Mouse (Mus musculus): Measurements from ENCODE around the gene Atg4b. TPM values are rescaled to one million over a fixed set of nuclear protein-coding genes. Genes with fewer than 3 reads are reported as not detected.
"Not testable (repeated sequence)": the region's sequence is repeated elsewhere in the genome, so short reads cannot be mapped to it uniquely, and the experiment has no call there.

Atg4b gene
- polyA plus RNA-seq, 1 experiment from 2014 or later = 113 TPM

DNA sequence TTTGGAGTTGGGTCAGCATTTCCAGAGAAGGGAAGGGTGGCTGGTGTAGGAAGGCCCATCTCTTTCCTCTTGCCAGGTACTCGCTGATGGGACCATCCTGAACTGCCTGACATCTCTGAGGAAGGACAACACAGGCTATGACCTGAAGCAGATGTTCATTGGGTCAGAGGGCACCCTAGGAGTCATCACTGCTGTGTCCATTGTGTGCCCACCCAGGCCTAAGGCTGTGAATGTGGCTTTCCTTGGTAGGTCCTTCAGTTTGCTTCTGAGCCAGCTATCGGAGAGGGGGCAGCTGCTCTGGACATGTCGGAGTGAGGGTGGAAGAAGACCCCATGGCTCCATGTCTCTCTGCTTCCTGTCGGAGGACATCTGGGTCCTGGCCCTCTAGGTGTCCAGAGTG, 83.9 kb downstream of the Atg4b start:
- Histone ChIP-seq H3K4me1 (ENCODE audit: control insufficient read depth, insufficient read depth, low read length) (no peaks in the 10 kb centered on the region), H3K9me3 (replicated peaks; ENCODE audit: control insufficient read depth, low read length) (no peaks in the 10 kb centered on the region), H3K27ac (ENCODE audit: low read depth, low read length) (no peak overlapping the region), H3K4me3 (ENCODE audit: low read depth, low read length) (no peak overlapping the region), H3K27me3 (replicated peaks; ENCODE audit: control insufficient read depth, insufficient read depth, low read length) (no peaks in the 10 kb centered on the region), H3K36me3 (ENCODE audit: control insufficient read depth, insufficient read depth, low read length) (peaks cover 9% of the 10 kb centered on the region; the same call in 1 of the 2 replicates), H3K9ac (ENCODE audit: low read length) (no peak overlapping the region), H3K4me2 (ENCODE audit: low read length) (no peak overlapping the region)
- no peak for ATAC-seq
- no peak for DNase-seq (ENCODE audit: low spot score)
- 96% methylated on average over 4 of the region's 4 CpGs for WGBS

DNA sequence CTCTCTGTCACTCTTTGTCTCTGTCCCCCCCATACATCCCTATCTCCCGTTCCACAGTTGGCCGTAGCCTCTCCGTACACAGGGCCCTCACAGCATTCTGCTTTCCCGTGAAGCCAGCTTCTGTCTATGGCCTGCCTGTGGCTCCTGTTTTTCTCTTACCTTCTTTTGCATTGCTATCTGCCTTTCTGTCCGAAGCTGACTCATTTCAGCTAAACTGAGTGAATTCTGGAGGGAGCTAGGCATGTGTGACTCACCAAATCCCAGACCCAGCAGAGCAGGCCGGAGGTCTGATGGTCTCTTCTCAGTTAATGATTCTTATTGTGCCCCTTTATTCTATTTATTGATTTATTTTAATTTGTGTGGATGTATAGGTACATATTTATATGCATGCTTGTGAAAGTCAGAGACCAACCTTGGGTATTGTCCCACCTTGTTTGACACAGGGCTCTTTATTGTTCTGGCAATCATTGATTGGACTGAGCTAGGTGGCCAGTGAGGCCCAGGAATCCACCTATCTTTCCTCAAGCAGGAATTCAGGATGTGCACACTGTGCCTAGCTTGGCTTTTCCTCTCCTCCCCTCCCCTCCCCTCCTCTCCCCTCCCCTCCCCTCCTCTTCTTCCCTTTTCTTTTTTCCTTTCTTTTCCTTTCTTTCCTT, 84.7 kb downstream of the Atg4b start:
- no peaks in the 10 kb centered on the region for H3K4me1 ChIP-seq (ENCODE audit: control insufficient read depth, insufficient read depth, low read length)

DNA sequence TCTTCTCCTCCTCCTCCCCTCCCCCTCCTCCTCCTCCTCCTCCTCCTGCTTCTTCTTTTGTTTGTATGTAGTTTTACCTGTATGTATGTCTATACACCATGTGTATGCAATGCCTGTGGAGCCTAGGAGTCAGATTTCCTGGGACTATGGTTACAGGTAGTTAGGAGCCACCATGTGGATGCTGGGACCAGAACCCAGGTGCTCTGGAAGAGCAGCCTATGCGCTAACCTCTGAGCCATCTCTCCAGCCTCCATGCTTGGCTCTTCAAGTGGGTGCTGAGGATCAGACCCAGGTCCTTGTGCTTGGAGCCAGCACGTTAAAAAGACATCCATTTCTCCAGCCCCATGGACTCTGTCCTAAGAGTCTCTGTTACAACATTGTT, 85.2 kb downstream of the Atg4b start:
- Histone ChIP-seq H3K4me1 (ENCODE audit: control insufficient read depth, insufficient read depth, low read length) (no peaks in the 10 kb centered on the region), H3K27me3 (replicated peaks; ENCODE audit: control insufficient read depth, insufficient read depth, low read length) (no peaks in the 10 kb centered on the region), H3K4me3 (ENCODE audit: low read depth, low read length) (no peak overlapping the region), H3K9ac (ENCODE audit: low read length) (no peak overlapping the region), H3K36me3 (ENCODE audit: control insufficient read depth, insufficient read depth, low read length) (peaks cover 9% of the 10 kb centered on the region; the same call in 1 of the 2 replicates), H3K9me3 (replicated peaks; ENCODE audit: control insufficient read depth, low read length) (no peaks in the 10 kb centered on the region), H3K4me2 (ENCODE audit: low read length) (no peak overlapping the region), H3K27ac (ENCODE audit: low read depth, low read length) (no peak overlapping the region)
- WGBS = 91% methylated on average over 2 of the region's 2 CpGs
- DNase-seq (ENCODE audit: low spot score) = no peak
- no peak for ATAC-seq

More for the DNA sequence above, 84.7 kb downstream of the Atg4b start:
- Histone ChIP-seq H3K4me3 (ENCODE audit: low read depth, low read length) (no peak overlapping the region), H3K36me3 (ENCODE audit: control insufficient read depth, insufficient read depth, low read length) (peaks cover 9% of the 10 kb centered on the region; the same call in 1 of the 2 replicates), H3K9me3 (replicated peaks; ENCODE audit: control insufficient read depth, low read length) (no peaks in the 10 kb centered on the region), H3K27me3 (replicated peaks; ENCODE audit: control insufficient read depth, insufficient read depth, low read length) (no peaks in the 10 kb centered on the region), H3K9ac (ENCODE audit: low read length) (no peak overlapping the region), H3K4me2 (ENCODE audit: low read length) (no peak overlapping the region), H3K27ac (ENCODE audit: low read depth, low read length) (no peak overlapping the region)
- DNase-seq (ENCODE audit: low spot score) (no peak), ATAC-seq (no peak)
- 90% methylated on average over 6 of the region's 6 CpGs for WGBS

DNA sequence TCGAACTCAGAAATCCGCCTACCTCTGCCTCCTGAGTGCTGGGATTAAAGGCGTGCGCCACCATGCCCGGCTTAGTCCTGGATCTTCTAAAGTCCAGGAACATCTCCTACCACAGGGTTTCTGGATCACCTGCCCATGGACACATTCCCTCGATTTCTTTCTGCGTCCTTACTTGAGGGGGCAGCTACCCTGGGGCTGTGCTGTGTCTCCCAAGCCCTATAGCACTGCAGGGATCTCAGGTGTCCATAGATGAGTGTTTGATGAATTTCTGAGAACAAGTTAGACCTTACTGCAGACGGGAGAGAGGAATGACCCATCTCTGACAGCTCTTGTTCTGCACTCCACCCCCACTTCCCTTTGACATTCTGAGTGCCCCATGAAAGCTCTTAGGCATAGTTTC, 86.0 kb downstream of the Atg4b start:
- no peaks in the 10 kb centered on the region for H3K4me1 ChIP-seq (ENCODE audit: control insufficient read depth, insufficient read depth, low read length)
- no peak for ATAC-seq
- H3K9ac ChIP-seq (ENCODE audit: low read length) = no peak overlapping the region
- no peak overlapping the region for H3K27ac ChIP-seq (ENCODE audit: low read depth, low read length)
- DNase-seq (ENCODE audit: low spot score) = no peak
- no peak overlapping the region for H3K4me2 ChIP-seq (ENCODE audit: low read length)
- H3K27me3 ChIP-seq (replicated peaks; ENCODE audit: control insufficient read depth, insufficient read depth, low read length) = no peaks in the 10 kb centered on the region
- no peak overlapping the region for H3K4me3 ChIP-seq (ENCODE audit: low read depth, low read length)
- no peaks in the 10 kb centered on the region for H3K9me3 ChIP-seq (replicated peaks; ENCODE audit: control insufficient read depth, low read length)
- peaks cover 9% of the 10 kb centered on the region; the same call in 1 of the 2 replicates for H3K36me3 ChIP-seq (ENCODE audit: control insufficient read depth, insufficient read depth, low read length)
- 88% methylated on average over 7 of the region's 8 CpGs for WGBS

DNA sequence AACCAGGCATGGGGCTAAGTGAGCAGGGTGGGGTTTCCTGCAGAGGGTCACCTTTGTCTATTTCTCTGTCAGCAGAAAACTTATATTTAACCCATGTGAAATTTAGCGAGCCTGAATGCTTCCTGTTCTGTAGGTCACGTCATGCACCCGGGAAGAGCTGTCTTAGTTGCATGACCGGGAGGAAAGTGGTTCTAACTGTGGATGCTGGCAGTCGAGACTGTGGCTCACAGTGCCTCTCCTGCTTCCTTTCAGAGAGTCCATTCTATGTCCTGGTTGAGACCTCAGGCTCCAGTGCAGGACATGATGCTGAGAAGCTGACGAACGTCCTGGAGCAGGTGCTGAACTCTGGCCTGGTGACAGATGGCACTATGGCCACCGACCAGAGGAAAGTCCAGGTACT, 87.3 kb downstream of the Atg4b start:
- H3K9me3 ChIP-seq (replicated peaks; ENCODE audit: control insufficient read depth, low read length); H3K27me3 ChIP-seq (replicated peaks; ENCODE audit: control insufficient read depth, insufficient read depth, low read length); H3K27ac ChIP-seq (ENCODE audit: low read depth, low read length); H3K36me3 ChIP-seq (ENCODE audit: control insufficient read depth, insufficient read depth, low read length); H3K4me2 ChIP-seq (ENCODE audit: low read length); H3K4me3 ChIP-seq (ENCODE audit: low read depth, low read length); ATAC-seq; H3K9ac ChIP-seq (ENCODE audit: low read length); H3K4me1 ChIP-seq (ENCODE audit: control insufficient read depth, insufficient read depth, low read length); DNase-seq (ENCODE audit: low spot score): not testable (repeated sequence)
- 89% methylated on average over 8 of the region's 8 CpGs for WGBS

Other genes starting within 250 kb of the Atg4b start
- 2.9 and 3.7 TPM in 2 replicates for gene Farp2, start 239.4 kb upstream of the Atg4b start, polyA plus RNA-seq (2014; fragmentation: Nextera tagmentation; extraction: Ambion mirVana)
- gene Stk25, start 92.8 kb upstream of the Atg4b start, polyA plus RNA-seq (2014; fragmentation: Nextera tagmentation; extraction: Ambion mirVana) = 354 and 364 TPM in 2 replicates
- gene Bok, start 65.8 kb upstream of the Atg4b start, polyA plus RNA-seq (2014; fragmentation: Nextera tagmentation; extraction: Ambion mirVana) = 83.3 and 87.6 TPM in 2 replicates
- gene Thap4, start 3.4 kb downstream of the Atg4b start, polyA plus RNA-seq (2014; fragmentation: Nextera tagmentation; extraction: Ambion mirVana) = 38.4 and 44.4 TPM in 2 replicates
- 173 and 185 TPM in 2 replicates for gene Dtymk, start 50.4 kb downstream of the Atg4b start, polyA plus RNA-seq (2014; fragmentation: Nextera tagmentation; extraction: Ambion mirVana)
- 8.0 and 8.5 TPM in 2 replicates for gene Ing5, start 52.5 kb downstream of the Atg4b start, polyA plus RNA-seq (2014; fragmentation: Nextera tagmentation; extraction: Ambion mirVana)
- gene D2hgdh, start 73.4 kb downstream of the Atg4b start, polyA plus RNA-seq (2014; fragmentation: Nextera tagmentation; extraction: Ambion mirVana) = 11.0 and 12.7 TPM in 2 replicates
- not detected in 2 replicates for gene Gal3st2, start 109.8 kb downstream of the Atg4b start, polyA plus RNA-seq (2014; fragmentation: Nextera tagmentation; extraction: Ambion mirVana)
- not detected in 2 replicates for gene Gal3st2b, start 166.8 kb downstream of the Atg4b start, polyA plus RNA-seq (2014; fragmentation: Nextera tagmentation; extraction: Ambion mirVana)
- gene Gal3st2c, start 239.0 kb downstream of the Atg4b start, polyA plus RNA-seq (2014; fragmentation: Nextera tagmentation; extraction: Ambion mirVana) = not detected in 2 replicates

All from forebrain, embryonic 14.5 days (tissue).